Mouse (Mus musculus) embryonic facial prominence, embryonic 14.5 days (tissue): ENCODE data around the gene Pnmal1. TPM values are rescaled to one million over a fixed set of nuclear protein-coding genes. Genes with fewer than 3 reads are reported as not detected.

ENCODE experiments used
- ATAC-seq: fragments of 200-750 bp; cut with Nextera tagmentation; 2 replicates; pipeline ENCODE4 v1.8.0; 2017; ENCODE audit warnings: low read depth, moderate number of reproducible peaks, moderate TSS enrichment
- DNase-seq: peaks from one replicate; pipeline ENCODE4 v3.0.0-alpha.2; 2015; ENCODE audit warnings: low spot score
- H3K27ac ChIP-seq: fragments of 300-500 bp; sonication (generic); replicated peaks from 2 replicates; pipeline ENCODE4 v1.5.1; 2014; ENCODE audit warnings: low read depth, mild to moderate bottlenecking, low read length, moderate library complexity
- H3K27me3 ChIP-seq: fragments of 300-500 bp; sonication (generic); replicated peaks from 2 replicates; pipeline ENCODE4 v1.6.1; 2014; ENCODE audit warnings: low read length; ENCODE audit not compliant: control insufficient read depth, insufficient read depth
- H3K36me3 ChIP-seq: fragments of 300-500 bp; sonication (generic); 2 replicates; pipeline ENCODE4 v1.6.1; 2014; ENCODE audit warnings: low read length, mixed read lengths; ENCODE audit not compliant: control insufficient read depth, insufficient read depth
- H3K4me1 ChIP-seq: fragments of 300-500 bp; sonication (generic); 2 replicates; pipeline ENCODE4 v1.6.1; 2014; ENCODE audit warnings: antibody characterized with exemption, low read length; ENCODE audit not compliant: control insufficient read depth, insufficient read depth
- H3K4me2 ChIP-seq: fragments of 300-500 bp; sonication (generic); 2 replicates; pipeline ENCODE4 v1.6.1; 2014; ENCODE audit warnings: low read depth, mild to moderate bottlenecking, low read length, moderate library complexity, mixed read lengths
- H3K4me3 ChIP-seq: fragments of 300-500 bp; sonication (generic); 2 replicates; pipeline ENCODE4 v1.5.1; 2014; ENCODE audit warnings: low read depth, mild to moderate bottlenecking, low read length
- H3K9ac ChIP-seq: fragments of 300-500 bp; sonication (generic); 2 replicates; pipeline ENCODE4 v1.6.1; 2014; ENCODE audit warnings: low read depth, mild to moderate bottlenecking, low read length, moderate library complexity, mixed read lengths
- H3K9me3 ChIP-seq: fragments of 300-500 bp; sonication (generic); 2 replicates; pipeline ENCODE4 v1.6.1; 2016; ENCODE audit warnings: low read length; ENCODE audit not compliant: control insufficient read depth
- WGBS: fragments of 180-500 bp; shearing (Covaris S2); extraction: QIAGEN DNeasy Blood & Tissue Kit; methylation state at CpG from one replicate; pipeline ENCODE4 v1.1.7; 2014; 5-methylcytosine and 5-hydroxymethylcytosine counted together
- polyA plus RNA-seq: library from polyadenylated mRNA; unstranded; fragments of >200 nt; fragmentation: Nextera tagmentation; extraction: Ambion mirVana; gene quantifications from 2 replicates; pipeline ENCODE4 v1.2.1, GENCODE M21; 2014

Gene Pnmal1
- polyA plus RNA-seq, 1 experiment from 2014 or later: 2.1 TPM

DNA sequence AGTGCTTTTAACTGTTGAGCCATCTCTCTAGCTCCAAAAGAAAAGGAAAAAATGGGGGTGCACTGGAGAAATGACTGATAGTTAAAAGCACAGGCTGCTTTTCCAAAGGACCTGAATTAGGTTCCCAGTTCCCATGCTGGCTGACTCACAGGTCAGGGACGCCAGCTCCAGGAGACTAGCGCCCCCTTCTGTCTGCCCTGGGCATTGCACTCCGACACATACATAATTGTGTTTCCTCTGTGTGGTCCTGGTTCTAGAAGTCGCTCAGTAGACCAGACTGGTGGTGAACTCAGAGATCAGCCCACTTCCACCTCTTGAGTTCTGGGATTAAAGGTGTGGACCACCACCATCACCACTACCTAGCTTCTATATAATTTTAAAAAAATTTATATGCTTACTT, 22.2 kb upstream of the Pnmal1 start:
- WGBS: 44% methylated on average over 4 of the region's 4 CpGs
- no peak for DNase-seq
- H3K27ac ChIP-seq: no peak overlapping the region
- H3K4me3 ChIP-seq: no peak overlapping the region
- no peak for ATAC-seq
- H3K9me3 ChIP-seq: no peaks in the 10 kb centered on the region
- H3K9ac ChIP-seq: no peak overlapping the region
- H3K27me3 ChIP-seq: no peaks in the 10 kb centered on the region
- no peak overlapping the region for H3K4me2 ChIP-seq
- 0 out of 2 replicates have a peak, but pooled peaks cover 3% of the 10 kb centered on the region for H3K4me1 ChIP-seq
- H3K36me3 ChIP-seq: no peaks in the 10 kb centered on the region

DNA sequence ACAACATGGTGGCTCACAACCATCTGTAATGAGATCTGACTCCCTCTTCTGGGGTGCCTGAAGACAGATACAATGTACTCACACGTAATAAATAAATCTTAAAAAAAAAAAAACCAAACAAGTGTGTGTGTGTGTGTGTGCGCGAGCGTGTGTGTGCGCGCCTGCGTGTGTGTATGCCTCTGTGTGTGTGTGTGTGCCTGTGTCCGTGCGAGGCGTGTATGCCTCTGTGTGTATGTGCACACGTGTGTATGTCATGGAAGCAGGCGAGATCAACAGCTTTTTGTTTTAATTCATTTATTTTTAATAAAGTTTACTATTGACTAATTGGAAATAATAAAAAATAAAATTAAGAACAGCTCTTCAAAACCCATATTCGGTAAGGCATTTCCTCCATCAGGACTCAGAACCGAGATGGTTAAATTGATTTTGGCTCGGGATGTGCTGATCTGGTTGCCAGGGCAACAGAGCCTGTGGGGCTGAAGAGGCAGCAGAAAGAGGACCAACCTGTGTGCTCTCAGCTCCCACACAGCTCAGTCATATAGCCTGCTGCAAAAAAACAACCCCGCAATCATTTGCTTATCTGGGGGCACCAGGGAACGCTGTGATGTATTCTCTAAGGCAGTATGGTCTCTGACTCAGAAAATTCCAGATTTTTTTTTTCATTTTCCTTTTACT, 21.2 kb upstream of the Pnmal1 start:
- Histone ChIP-seq H3K4me2 (no peak overlapping the region), H3K27me3 (no peaks in the 10 kb centered on the region), H3K9me3 (no peaks in the 10 kb centered on the region), H3K9ac (no peak overlapping the region), H3K27ac (no peak overlapping the region), H3K36me3 (no peaks in the 10 kb centered on the region), H3K4me1 (0 out of 2 replicates have a peak, but pooled peaks cover 3% of the 10 kb centered on the region), H3K4me3 (no peak overlapping the region)
- 71% methylated on average over 17 of the region's 17 CpGs for WGBS
- DNase-seq (peak; percentile 79), ATAC-seq (peak; percentile 60; the same call in 1 of the 2 replicates)

- Histone ChIP-seq H3K9ac (no peak overlapping the region), H3K27me3 (peaks cover 6% of the 10 kb centered on the region), H3K4me1 (peaks cover 9% of the 10 kb centered on the region), H3K36me3 (no peaks in the 10 kb centered on the region), H3K27ac (peak overlapping the region; percentile 56), H3K4me3 (no peak overlapping the region), H3K9me3 (no peaks in the 10 kb centered on the region), H3K4me2 (no peak overlapping the region)
- WGBS: 28% methylated on average over 7 of the region's 7 CpGs
- peak; percentile 75 for DNase-seq
- no peak for ATAC-seq
Observed at GRCm38 (mm10) chr7:16940292-16940691, 19.2 kb upstream of the Pnmal1 start.

DNA sequence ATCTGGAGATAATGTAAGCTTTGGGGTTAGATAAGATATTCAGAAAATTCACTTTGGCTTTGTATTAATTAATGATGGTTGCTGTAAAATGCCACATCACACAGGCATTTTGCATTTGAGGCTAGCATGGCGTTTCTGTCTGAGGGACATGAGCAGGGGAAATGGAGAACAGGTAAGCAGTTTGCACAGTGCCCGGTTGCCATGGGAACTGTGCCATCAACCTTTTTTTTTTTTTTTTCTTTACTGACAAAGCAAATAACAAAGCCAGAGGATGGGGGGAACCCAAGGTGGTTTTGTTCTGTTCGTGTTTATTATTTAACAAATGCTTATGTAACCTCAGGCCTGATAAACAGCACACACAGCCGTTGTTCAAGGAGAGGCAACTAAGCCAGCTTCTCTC, 16.6 kb upstream of the Pnmal1 start:
- Histone ChIP-seq H3K27ac (no peak overlapping the region), H3K4me1 (peaks cover 30% of the 10 kb centered on the region), H3K9ac (no peak overlapping the region), H3K36me3 (no peaks in the 10 kb centered on the region), H3K9me3 (no peaks in the 10 kb centered on the region), H3K4me3 (no peak overlapping the region), H3K27me3 (peaks cover 31% of the 10 kb centered on the region), H3K4me2 (no peak overlapping the region)
- 51% methylated on average over 4 of the region's 4 CpGs for WGBS
- ATAC-seq (no peak), DNase-seq (no peak)

DNA sequence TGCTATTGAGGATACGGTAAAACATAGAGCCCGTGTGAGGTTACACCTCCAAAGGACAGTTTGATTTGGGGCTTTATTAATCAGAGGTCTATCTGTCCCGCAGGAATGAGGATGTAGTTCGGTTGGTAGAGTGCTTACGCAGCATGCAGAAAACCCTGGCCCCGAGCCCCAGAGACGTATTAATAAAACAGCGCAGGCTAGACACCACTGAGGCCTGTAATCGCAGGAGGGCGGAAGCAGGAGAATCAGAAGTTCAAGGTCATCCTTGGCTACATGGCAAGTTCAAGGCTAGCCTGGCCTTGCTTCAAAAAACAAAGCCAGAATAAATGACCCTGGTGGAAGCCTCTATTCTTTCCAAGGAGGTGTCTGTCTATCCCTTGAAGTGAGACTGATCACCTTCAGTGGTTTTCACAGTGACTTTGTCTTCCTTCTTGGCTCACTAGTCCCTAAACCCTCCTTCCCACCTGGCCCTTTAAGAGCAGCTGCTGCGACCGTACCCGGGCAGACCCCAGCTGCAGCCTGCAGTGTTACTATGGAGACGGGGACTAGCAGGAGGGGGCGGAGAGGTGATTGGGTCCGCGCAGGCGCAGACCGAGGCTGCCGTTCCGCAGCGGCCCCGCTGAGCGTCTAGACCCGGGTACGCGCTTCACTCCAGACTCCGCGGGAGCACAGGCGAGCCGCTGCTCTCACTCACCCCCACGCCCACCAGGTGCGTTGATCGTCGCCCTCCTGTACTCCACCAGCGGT, 15.2 kb upstream of the Pnmal1 start, which contains the start of gene Pnmal2:
Gene Pnmal2, plus strand, starts transcription at position 622 of the 747 bp plus-strand sequence.
- H3K4me1 ChIP-seq: peaks cover 34% of the 10 kb centered on the region

DNA sequence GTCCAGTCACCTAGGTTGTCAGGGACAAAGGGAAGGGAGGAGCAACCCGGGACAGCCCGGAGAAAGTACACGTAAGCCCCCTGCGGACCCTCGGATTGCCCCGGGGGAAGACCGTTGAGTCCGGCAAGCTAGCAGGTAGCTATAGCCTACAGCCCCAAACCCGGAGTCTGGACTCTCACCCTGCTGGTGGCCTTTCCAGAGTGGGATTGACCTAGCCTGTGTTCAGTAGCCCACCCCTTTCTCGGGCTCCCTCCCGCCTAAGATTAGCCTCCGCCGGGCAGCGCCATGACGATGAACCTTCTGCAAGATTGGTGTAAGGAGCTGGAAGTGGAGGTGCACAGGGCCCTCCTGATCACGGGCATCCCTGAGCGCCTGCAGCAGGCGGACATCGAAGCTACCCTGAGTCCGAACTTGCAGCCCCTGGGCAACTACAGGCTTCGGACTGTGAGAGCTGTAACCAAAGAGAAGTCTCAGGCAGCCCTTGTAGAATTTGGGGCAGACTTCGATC, 14.6 kb upstream of the Pnmal1 start:
- Histone ChIP-seq H3K4me2 (peak overlapping the region; percentile 83), H3K9ac (peak overlapping the region; percentile 73), H3K4me3 (peak overlapping the region; percentile 55), H3K27me3 (peaks cover 50% of the 10 kb centered on the region), H3K27ac (no peak overlapping the region; the same call in 1 of the 2 replicates), H3K36me3 (no peaks in the 10 kb centered on the region), H3K4me1 (peaks cover 34% of the 10 kb centered on the region), H3K9me3 (no peaks in the 10 kb centered on the region)
- ATAC-seq: peak; percentile 8
- DNase-seq: no peak
- 1% methylated on average over 18 of the region's 22 CpGs for WGBS

More for the DNA sequence above, 15.2 kb upstream of the Pnmal1 start, which contains the start of gene Pnmal2:
- Histone ChIP-seq H3K27me3 (peaks cover 45% of the 10 kb centered on the region), H3K4me3 (peak within 1 kb of the TSS; percentile 55), H3K9me3 (no peaks in the 10 kb centered on the region), H3K27ac (no peak within 1 kb of the TSS; the same call in 1 of the 2 replicates), H3K36me3 (no peaks in the 10 kb centered on the region), H3K9ac (peak within 1 kb of the TSS; percentile 73), H3K4me2 (peak within 1 kb of the TSS; percentile 83)
- ATAC-seq (peak; percentile 89), DNase-seq (peak; percentile 95)
- 21% methylated on average over 24 of the region's 36 CpGs for WGBS

GRCm38 (mm10) chr7:16945419-16945818, 14.1 kb upstream of the Pnmal1 start:
- Histone ChIP-seq H3K36me3 (no peaks in the 10 kb centered on the region), H3K4me1 (peaks cover 32% of the 10 kb centered on the region), H3K9me3 (no peaks in the 10 kb centered on the region), H3K27me3 (peaks cover 50% of the 10 kb centered on the region), H3K4me3 (peak overlapping the region; percentile 55), H3K27ac (no peak overlapping the region), H3K4me2 (peak overlapping the region; percentile 83), H3K9ac (peak overlapping the region; percentile 73)
- WGBS: 17% methylated on average over 17 of the region's 17 CpGs
- DNase-seq: no peak
- no peak for ATAC-seq

- 4% methylated on average over 40 of the region's 53 CpGs for WGBS
- Histone ChIP-seq H3K27me3 (peaks cover 50% of the 10 kb centered on the region), H3K4me1 (peaks cover 32% of the 10 kb centered on the region), H3K4me2 (peak overlapping the region; percentile 83), H3K36me3 (no peaks in the 10 kb centered on the region), H3K27ac (peak overlapping the region; percentile 41), H3K4me3 (peak overlapping the region; percentile 55), H3K9ac (peak overlapping the region; percentile 57), H3K9me3 (no peaks in the 10 kb centered on the region)
- DNase-seq: no peak
- ATAC-seq: no peak
Observed at GRCm38 (mm10) chr7:16946441-16947348, 12.8 kb upstream of the Pnmal1 start.
